Mouse (Mus musculus) hindbrain, embryonic 16.5 days (tissue): ENCODE results near the gene Hist1h2an. TPM values are rescaled to one million over a fixed set of nuclear protein-coding genes. Genes with fewer than 3 reads are reported as not detected.
A peak's percentile ranks its signal among the peaks of the same experiment; 100 is the strongest.
"Not testable (repeated sequence)": the region's sequence is repeated elsewhere in the genome, so short reads cannot be mapped to it uniquely, and the experiment has no call there.

Source experiments
- ATAC-seq: fragments of 200-750 bp; cut with Nextera tagmentation; 2 replicates; pipeline ENCODE4 v1.8.0; 2017; ENCODE audit warnings: moderate TSS enrichment, moderate library complexity
- H3K27ac ChIP-seq: fragments of 300-500 bp; sonication (generic); 2 replicates; pipeline ENCODE4 v1.5.1; 2014; ENCODE audit warnings: low read depth, mild to moderate bottlenecking, control low read depth, low read length, moderate library complexity
- H3K27me3 ChIP-seq: fragments of 300-500 bp; sonication (generic); replicated peaks from 2 replicates; pipeline ENCODE4 v1.6.1; 2014; ENCODE audit warnings: low read length; ENCODE audit not compliant: control insufficient read depth, insufficient read depth
- H3K36me3 ChIP-seq: fragments of 300-500 bp; sonication (generic); 2 replicates; pipeline ENCODE4 v1.6.1; 2014; ENCODE audit warnings: mild to moderate bottlenecking, low read length, moderate library complexity, mixed read lengths; ENCODE audit not compliant: control insufficient read depth, insufficient read depth
- H3K4me1 ChIP-seq: fragments of 300-500 bp; sonication (generic); 2 replicates; pipeline ENCODE4 v1.6.1; 2014; ENCODE audit warnings: low read depth, low read length; ENCODE audit not compliant: control insufficient read depth, insufficient read depth
- H3K4me2 ChIP-seq: fragments of 300-500 bp; sonication (generic); 2 replicates; pipeline ENCODE4 v1.6.1; 2014; ENCODE audit warnings: mild to moderate bottlenecking, low read length, control low read depth, moderate library complexity
- H3K4me3 ChIP-seq: fragments of 300-500 bp; sonication (generic); 2 replicates; pipeline ENCODE4 v1.5.1; 2014; ENCODE audit warnings: mild to moderate bottlenecking, low read length, control low read depth, moderate library complexity
- H3K9ac ChIP-seq: fragments of 300-500 bp; sonication (generic); 2 replicates; pipeline ENCODE4 v1.6.1; 2014; ENCODE audit warnings: low read depth, mild to moderate bottlenecking, control low read depth, low read length, moderate library complexity
- H3K9me3 ChIP-seq: fragments of 300-500 bp; sonication (generic); 2 replicates; pipeline ENCODE4 v1.6.1; 2014; ENCODE audit warnings: mild to moderate bottlenecking, low read length, moderate library complexity; ENCODE audit not compliant: control insufficient read depth
- WGBS: fragments of 180-500 bp; shearing (Covaris S2); extraction: QIAGEN DNeasy Blood & Tissue Kit; methylation state at CpG from one replicate; pipeline ENCODE4 v1.1.7; 2014; 5-methylcytosine and 5-hydroxymethylcytosine counted together
- polyA plus RNA-seq: library from polyadenylated mRNA; unstranded; fragments of >200 nt; fragmentation: Nextera tagmentation; extraction: Ambion mirVana; gene quantifications from 2 replicates; pipeline ENCODE4 v1.2.1, GENCODE M21; 2015

The Hist1h2an gene
- polyA plus RNA-seq, result 1.2 TPM in 1 of 2 replicates, not detected in the other

- not testable (repeated sequence) for H3K27me3 ChIP-seq, H3K36me3 ChIP-seq, H3K9me3 ChIP-seq
- ATAC-seq, result peak; percentile 97
- Histone ChIP-seq H3K9ac (peak within 1 kb of the TSS; percentile 51; the same call in 1 of the 2 replicates), H3K4me3 (peak within 1 kb of the TSS; percentile 42), H3K4me2 (peak within 1 kb of the TSS; percentile 67), H3K4me1 (peaks cover 23% of the 10 kb centered on the region), H3K27ac (peak within 1 kb of the TSS; percentile 77)
- WGBS, result under 1% methylated on average over 35 of the region's 63 CpGs
Observed at GRCm38 (mm10) chr13:21786899-21787629, at the start of gene Hist1h2an, which contains the start of gene Hist1h2bp. TSS of gene Hist1h2an (minus strand) at chr13:21787218. TSS of gene Hist1h2bp (plus strand) at chr13:21787461.

- H3K36me3 ChIP-seq, H3K4me2 ChIP-seq, H3K4me3 ChIP-seq, H3K27ac ChIP-seq, H3K9ac ChIP-seq, H3K27me3 ChIP-seq, H3K4me1 ChIP-seq, H3K9me3 ChIP-seq: not testable (repeated sequence)
- peak; percentile 98 for ATAC-seq
- whole genome bisulfite sequencing, result no CpG with 5 or more reads among the region's 24 CpGs
Observed at GRCm38 (mm10) chr13:21833461-21833860, 46.4 kb upstream of the Hist1h2an start, which contains the start of the genes Hist1h2ap and Hist1h2br. TSS of gene Hist1h2ap (minus strand) at chr13:21833507. TSS of gene Hist1h2br (plus strand) at chr13:21833743.

DNA sequence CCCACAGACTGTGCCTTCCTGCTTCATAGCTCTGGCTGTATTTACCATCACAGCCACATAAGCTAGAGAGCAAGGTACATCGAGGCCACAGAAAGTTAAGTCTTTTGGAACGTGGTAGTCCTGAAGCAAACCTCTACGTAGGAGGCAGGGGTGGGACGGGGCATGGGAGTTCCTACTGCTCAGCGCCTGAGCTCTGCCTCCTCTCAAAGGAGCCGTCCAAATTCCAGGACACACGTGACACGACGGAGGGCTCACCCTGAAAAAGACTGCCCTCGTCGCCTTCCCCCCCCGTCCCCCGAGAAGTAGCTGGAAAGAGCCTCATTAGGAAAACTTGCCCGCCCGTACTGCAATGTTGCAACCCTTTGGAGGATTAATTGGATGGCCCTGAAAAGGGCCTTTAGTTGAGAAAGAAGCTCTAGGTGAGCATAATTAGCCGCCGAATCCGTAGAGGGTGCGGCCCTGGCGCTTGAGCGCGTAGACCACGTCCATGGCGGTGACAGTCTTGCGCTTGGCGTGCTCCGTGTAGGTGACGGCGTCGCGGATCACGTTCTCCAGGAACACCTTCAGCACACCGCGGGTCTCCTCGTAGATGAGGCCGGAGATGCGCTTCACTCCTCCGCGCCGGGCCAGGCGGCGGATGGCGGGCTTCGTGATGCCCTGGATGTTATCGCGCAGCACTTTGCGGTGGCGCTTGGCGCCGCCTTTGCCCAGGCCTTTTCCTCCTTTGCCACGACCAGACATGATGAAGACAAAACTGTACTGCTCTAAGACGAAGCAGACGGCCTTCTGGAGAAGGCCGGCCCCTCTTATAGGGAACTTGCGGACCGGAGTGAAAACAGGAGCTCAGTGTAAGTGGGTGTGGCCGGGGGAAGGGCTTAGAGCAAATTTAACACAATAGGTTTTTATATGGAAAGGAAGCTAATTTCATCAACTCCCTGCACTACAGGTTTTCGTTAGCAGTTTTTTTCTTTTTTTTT lies 44.7 kb upstream of the Hist1h2an start, which contains the start of gene Hist1h4n:
Gene Hist1h4n, minus strand, starts transcription at position 779 of the 977 bp plus-strand sequence.
- H3K27me3 ChIP-seq, H3K27ac ChIP-seq, H3K4me3 ChIP-seq, H3K9ac ChIP-seq, H3K36me3 ChIP-seq, H3K4me1 ChIP-seq, H3K9me3 ChIP-seq: not testable (repeated sequence)
- ATAC-seq, result peak; percentile 89
- under 1% methylated on average over 15 of the region's 58 CpGs for WGBS
- H3K4me2 ChIP-seq, result peak within 1 kb of the TSS; percentile 43

- H3K36me3 ChIP-seq, result no peaks in the 10 kb centered on the region
- 89% methylated on average over 10 of the region's 10 CpGs for WGBS
- no peak overlapping the region for H3K27ac ChIP-seq
- no peak overlapping the region for H3K9ac ChIP-seq
- no peaks in the 10 kb centered on the region for H3K27me3 ChIP-seq
- no peaks in the 10 kb centered on the region for H3K4me1 ChIP-seq
- H3K4me3 ChIP-seq, result no peak overlapping the region
- no peak overlapping the region for H3K4me2 ChIP-seq
- ATAC-seq, result no peak
- no peaks in the 10 kb centered on the region for H3K9me3 ChIP-seq
Observed at GRCm38 (mm10) chr13:21830344-21830743, 43.3 kb upstream of the Hist1h2an start.

GRCm38 (mm10) chr13:21828511-21828910 lies 41.5 kb upstream of the Hist1h2an start:
- no peak overlapping the region for H3K9ac ChIP-seq
- no peak overlapping the region for H3K4me3 ChIP-seq
- 89% methylated on average over 3 of the region's 3 CpGs for WGBS
- no peaks in the 10 kb centered on the region for H3K27me3 ChIP-seq
- H3K4me2 ChIP-seq, result no peak overlapping the region
- H3K4me1 ChIP-seq, result no peaks in the 10 kb centered on the region
- no peaks in the 10 kb centered on the region for H3K9me3 ChIP-seq
- H3K36me3 ChIP-seq, result no peaks in the 10 kb centered on the region
- H3K27ac ChIP-seq, result no peak overlapping the region
- ATAC-seq, result no peak

DNA sequence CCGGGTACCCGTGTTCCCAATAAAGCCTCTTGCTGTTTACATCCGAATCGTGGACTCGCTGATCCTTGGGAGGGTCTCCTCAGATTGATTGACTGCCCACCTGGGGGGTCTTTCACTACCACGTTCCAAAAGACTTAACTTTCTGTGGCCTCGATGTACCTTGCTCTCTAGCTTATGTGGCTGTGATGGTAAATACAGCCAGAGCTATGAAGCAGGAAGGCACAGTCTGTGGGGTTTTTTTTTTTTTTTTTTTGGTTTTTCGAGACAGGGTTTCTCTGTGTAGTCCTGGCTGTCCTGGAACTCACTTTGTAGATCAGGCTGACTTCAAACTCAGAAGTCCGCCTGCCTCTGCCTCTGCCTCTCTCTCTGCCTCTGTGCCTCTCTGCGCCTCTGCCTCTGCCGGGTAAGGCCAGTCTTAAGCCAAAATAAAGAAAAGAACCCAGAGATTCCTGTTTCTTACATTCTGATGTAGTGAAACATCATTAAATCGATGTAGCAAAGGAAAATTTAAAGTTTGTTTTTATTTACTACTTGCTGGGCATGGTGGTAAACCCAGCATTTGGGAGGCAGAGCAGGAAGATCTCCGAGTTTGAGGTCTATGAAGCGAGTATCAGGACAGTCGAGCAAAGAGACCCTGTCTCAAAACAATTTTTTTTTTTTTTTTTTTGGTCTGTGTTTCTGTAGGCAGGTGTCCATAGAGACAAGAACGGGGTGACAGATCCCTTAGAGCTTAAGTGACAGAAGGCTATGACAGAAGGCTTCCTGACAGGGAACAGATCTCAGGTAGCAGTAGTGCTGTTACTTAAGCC lies 33.3 kb upstream of the Hist1h2an start:
- not testable (repeated sequence) for H3K9ac ChIP-seq, H3K4me1 ChIP-seq, H3K27me3 ChIP-seq, H3K4me3 ChIP-seq, H3K36me3 ChIP-seq, ATAC-seq, H3K4me2 ChIP-seq, H3K27ac ChIP-seq, H3K9me3 ChIP-seq
- 60% methylated on average over 6 of the region's 16 CpGs for WGBS

DNA sequence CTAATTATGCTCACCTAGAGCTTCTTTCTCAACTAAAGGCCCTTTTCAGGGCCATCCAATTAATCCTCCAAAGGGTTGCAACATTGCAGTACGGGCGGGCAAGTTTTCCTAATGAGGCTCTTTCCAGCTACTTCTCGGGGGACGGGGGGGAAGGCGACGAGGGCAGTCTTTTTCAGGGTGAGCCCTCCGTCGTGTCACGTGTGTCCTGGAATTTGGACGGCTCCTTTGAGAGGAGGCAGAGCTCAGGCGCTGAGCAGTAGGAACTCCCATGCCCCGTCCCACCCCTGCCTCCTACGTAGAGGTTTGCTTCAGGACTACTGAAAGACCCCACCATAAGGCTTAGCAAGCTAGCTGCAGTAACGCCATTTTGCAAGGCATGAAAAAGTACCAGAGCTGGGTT lies 25.1 kb upstream of the Hist1h2an start:
- H3K9ac ChIP-seq, H3K27me3 ChIP-seq, H3K9me3 ChIP-seq, H3K36me3 ChIP-seq, H3K4me1 ChIP-seq, H3K27ac ChIP-seq: not testable (repeated sequence)
- peak overlapping the region; percentile 39 for H3K4me2 ChIP-seq
- 3% methylated on average over 10 of the region's 14 CpGs for WGBS
- peak overlapping the region; percentile 20 for H3K4me3 ChIP-seq
- ATAC-seq, result 0 out of 2 replicates have a peak, but pooled peaks have one; percentile 3

- Histone ChIP-seq H3K4me3 (peak within 1 kb of the TSS; percentile 20), H3K4me2 (peak within 1 kb of the TSS; percentile 39)
- H3K36me3 ChIP-seq, H3K9ac ChIP-seq, H3K4me1 ChIP-seq, H3K27me3 ChIP-seq, H3K27ac ChIP-seq, H3K9me3 ChIP-seq: not testable (repeated sequence)
- no CpG with 5 or more reads among the region's 24 CpGs for WGBS
- peak; percentile 74 for ATAC-seq
Observed at GRCm38 (mm10) chr13:21811539-21811938, 24.5 kb upstream of the Hist1h2an start, which contains the start of gene Hist1h4m. TSS of gene Hist1h4m (plus strand) at chr13:21811746.
